Mouse (Mus musculus): ENCODE results near the gene Gna15.

Gene Gna15

DNA sequence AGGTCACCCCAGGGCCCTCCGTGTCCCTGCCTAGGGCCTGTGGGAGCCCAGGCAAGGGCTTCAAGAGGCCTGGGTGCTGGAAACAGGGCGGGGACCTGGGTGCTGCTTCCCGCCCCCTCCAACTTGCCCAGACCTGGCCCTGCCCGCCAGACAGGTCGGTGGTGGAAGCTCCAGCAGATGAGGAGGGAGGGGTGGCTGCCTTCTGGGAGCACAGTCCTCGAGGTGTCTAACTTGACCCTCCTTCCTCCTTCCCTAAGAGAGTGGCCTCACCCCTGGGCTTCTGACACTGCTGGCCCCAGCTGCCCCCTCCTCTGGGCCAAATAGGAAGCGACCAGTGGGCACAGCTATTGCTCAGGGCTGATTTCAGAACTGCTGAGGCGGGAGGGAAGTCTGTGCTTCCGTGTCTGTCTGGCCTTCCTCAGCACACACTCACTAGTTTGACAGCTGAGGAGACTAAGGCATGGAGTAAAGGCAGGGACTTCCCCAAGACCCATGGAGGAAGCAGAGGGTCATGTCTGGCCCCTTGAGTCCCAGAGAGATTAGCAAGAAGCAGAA, at the start of gene Gna15:
TSS of gene Gna15 (minus strand) at position 175 of the 555 bp plus-strand sequence.
- DNase-seq, result peak; percentile 84

DNA sequence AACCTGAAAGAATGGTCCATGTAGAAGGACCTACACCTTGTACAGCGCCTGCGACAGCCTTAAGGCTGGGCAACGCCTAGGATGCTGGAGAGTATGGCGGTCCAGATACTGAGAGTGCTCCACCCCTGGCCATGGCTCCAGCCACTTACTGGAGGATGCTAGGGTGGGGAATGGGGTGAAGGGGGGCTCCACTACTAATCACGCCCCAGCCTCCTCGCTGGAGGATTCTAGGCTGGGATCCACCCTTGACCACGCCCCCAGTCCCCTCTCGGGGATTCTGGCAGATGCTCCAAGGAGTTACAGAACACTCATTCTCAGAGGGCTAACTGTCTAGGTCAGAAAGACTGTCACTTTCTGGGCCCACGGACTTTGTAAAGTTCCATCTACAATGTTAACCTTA, 49.0 kb upstream of the Gna15 start:
- DNase-seq, result no peak

DNA sequence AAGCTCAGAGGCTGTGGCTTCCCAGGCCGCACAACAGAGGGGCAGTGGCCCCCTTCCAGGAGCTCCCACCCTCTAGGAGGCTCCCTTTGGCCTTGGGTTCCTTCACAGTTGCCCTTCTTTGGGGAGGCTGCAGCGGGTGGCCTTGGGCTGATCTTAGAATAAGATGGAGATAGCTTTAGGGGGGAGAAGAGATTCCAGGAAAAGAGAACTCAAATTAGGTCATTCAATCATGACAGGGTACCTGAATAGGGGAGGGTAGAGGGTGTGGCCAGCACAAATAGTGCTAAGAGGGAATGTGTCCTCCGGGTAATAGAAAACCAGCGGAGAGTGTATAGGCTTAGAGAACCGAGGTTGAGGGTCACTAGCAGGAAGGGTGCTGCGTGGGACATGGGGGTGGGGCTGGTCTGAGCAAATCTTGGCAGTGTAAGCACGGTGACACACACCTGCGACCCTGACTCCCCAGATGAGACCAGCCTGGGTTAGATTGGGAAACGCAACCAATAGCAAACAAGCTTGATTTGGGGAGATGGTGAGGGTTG, 48.2 kb upstream of the Gna15 start:
- DNase-seq, result no peak

DNA sequence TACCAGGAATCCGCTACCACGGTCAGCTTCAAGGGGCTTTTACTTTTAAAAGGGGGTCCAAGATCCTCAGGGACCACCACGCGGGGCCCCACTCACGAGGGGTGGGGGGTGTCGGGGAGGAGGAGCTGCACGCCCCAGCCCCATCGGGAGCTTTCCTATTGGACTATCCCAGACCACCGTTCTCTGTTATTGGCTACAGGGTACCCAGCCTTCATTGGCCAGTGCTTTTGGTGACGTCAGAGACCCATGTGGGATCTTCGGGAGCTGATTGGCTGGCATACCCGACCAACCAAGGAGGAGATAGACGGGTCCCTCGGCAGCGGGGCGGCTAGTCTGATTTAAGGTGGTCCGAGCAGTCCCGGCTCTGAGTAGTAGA, 47.5 kb upstream of the Gna15 start:
- peak; percentile 100 for DNase-seq

DNA sequence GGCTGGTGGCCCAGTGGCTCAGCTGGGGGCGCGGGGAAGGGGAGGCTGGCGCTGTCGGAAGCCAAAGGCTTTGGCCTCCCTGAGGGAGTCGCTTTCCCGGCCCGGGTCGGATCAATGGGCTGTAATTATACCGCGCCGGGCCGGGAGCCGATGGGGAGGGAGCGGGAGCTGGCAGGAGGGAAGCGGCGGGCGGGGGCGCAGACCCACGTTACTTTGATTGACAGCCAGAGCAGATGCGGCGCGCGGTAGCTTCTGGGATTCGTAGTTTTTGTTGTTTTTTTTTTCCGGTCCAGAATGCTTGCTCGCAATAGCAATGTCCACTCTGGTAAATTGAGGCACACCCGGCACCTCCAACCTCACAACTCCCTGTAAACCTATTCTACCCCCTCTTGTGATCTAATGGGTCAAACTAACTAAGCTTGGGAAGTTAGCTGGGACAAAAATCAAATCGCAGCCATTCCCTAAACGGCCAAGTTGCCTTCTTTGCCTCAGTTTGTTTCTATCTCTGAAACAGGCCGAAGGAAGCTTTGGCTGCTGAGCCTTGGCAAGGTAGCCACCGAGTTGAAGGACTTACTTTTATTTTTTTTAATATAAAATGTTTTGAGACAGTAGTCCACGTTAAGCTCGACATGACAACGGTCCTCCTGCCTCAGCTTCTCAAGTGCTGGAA, 46.9 kb upstream of the Gna15 start:
- peak; percentile 96 for DNase-seq

DNA sequence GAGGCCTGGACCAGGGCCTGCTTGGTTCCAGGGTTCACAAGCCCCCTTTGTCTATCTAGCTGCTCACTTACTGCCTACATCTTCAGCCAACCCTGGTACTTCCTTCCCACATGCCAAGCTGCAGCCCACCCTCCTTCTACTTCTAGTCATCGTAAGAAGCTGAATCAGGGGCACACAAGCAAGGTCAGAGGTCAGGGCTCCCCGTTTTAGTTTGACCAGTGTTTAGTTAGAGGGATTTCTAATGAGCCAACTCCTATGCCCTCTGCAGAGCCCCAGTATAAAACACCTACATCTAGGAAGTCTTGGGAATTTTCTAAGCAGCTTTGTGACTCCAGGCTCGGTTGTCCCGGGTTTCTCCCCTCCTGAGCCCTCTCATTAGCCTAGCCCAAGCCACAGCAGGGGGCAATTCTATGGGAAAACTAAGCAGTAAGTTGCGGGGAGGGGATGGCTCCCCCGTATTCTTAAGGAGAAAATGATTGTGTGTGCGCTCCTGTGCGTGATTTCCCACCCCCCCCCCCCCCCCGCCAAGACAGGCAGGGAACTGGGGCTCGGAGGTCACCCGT, 46.3 kb upstream of the Gna15 start:
- no peak for DNase-seq

DNA sequence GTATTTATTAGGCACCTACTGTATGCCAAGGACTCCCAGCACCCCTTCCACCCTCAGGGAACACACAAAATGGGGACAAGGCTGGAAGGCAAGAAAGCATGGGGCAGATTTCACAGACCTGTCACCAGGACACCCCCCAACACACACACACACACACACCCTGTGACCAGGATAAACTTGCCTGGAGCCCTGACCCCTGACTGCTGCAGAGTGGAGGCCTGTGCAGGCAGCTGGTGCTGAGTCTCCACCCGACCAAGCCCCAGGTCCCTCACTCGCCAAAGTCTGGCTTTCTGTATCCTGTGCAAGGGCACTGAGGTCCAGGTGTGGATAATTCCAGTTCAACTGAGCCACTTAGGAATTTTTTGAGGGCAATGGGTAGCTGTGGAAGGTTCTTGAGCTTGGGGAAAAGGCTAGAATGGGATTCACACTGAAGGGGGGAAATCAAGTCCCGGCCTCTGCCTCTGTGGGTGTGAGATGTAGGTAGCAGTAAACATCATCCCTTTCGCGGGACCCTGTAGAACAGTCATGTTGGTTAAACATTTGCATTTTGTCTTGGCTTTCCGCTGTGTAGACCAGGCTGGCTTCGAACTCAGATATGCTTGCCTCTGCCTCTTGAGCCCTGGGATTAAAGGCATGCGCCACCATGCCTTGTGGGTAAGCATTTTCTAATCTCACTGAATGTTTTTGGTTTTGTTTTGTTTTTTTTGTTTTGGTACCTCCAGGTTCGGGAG, 45.6 kb upstream of the Gna15 start:
- DNase-seq, result no peak

DNA sequence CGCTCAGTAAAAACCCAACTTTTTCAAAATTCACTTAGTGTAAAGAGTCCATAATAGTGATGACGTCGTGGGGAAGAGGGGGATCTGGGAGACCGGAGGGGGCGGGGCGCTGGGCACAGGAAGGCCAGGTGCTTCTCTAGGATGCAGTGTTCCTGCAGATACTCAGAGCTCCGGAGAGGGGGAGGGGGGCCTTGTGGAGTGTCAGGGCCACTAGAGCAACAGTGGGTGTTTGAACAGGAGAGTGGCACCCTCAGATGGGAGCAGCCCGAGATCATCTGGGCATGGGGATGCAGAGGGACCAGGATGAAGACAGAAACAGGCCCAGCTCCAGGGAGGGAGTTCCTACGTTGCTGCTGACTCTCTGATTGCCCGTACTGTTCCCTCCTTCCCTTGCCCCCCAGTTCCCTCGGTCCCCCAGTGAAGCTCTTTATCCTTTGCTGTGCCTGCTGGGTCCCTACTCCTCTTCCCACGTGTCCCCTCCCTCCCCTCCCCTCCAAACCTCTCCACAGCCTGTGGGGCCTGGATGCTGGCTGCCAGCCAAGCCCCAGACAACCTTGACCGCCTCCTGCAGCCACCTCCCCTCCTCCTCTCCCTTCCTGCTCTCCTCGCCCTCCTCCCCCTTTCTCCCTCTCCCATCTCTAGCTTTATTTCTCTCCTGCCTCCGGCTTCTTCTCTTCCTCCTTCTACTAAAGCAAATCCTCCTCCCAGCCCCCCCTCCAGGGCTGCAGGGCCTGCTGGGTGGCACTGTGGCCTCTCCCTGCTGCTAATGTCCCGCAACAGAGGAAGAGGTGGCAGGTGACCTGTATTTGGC, 44.6 kb upstream of the Gna15 start:
- DNase-seq, result no peak

DNA sequence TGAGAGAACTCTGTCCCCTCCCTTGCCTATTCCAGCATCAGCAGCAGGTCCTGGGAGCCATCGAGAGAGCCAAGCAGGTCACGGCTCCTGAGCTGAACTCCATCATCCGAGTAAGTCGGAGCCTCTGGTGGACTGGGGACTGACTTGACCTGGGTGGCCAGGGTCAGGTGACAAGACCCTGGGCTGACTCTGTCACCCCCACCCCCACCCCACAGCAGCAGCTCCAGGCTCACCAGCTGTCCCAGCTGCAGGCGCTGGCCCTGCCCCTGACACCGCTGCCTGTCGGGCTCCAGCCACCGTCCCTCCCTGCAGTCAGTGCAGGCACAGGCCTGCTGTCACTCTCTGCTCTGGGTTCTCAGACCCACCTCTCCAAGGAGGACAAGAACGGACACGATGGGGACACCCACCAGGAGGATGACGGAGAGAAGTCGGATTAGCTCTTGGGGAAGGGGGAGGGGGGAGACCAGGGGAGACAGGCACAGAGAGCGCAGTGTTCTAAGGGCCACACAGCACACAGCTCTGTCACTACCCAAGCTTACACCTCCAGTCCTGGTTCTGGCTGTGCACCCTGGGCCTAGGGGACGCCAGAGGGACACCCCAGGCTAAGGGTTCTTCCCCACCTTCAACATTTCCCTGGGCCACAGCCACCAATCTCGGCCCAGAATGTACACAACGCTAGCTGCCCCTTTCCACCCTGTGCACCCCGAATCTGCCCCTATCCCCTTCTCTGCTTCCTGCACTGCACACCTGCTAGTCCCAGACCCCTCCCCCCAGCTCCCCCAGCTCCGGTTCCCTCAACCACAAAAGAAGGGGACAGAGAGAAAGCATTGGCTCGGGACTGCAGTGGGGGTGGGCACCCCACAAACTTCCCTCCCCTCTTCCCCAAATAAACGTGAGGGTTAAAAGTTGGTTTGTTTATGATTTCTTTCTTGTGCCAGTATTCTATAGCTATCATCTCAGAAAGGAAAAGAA, 41.5 kb upstream of the Gna15 start:
- DNase-seq, result no peak

DNA sequence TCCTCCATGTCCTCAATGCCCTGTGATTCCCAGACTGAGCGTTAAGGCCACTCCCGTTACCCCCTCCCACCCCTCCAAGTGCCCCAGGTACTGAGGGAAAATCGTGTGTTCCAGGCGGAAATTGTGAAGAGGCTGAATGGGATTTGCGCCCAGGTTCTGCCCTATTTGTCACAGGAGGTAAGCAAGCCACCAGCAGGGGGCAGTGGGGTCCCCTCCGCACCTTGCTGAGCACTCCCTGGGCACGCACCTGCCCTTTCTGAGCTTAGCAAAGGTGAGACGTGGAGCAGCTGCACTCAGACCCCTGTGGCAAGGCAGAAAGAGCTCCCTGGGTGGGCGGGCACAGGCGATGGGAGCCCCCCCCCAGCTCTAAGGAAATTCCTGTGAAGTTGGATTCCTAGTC, 40.7 kb upstream of the Gna15 start:
- DNase-seq, result no peak

DNA sequence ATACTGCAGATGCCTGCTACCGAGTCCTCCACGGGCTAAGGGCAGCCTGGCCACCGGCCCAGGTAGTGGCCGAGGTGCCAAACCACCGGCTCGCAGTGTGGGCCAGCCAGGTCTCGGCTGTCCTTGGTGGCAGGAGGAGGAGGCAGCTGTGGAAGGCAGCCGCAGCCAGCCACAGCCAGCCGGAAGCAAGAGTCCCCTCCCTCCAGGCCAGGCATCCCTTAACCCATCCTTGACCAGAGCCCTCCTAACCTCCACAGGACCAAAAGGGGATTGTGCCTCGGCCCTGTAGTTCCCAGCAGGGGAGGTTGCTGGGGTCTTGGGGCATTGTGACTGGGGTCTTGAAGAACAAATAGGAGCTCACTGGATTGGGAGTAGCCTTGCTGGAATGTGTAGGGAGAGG, 40.2 kb upstream of the Gna15 start:
- no peak for DNase-seq

DNA sequence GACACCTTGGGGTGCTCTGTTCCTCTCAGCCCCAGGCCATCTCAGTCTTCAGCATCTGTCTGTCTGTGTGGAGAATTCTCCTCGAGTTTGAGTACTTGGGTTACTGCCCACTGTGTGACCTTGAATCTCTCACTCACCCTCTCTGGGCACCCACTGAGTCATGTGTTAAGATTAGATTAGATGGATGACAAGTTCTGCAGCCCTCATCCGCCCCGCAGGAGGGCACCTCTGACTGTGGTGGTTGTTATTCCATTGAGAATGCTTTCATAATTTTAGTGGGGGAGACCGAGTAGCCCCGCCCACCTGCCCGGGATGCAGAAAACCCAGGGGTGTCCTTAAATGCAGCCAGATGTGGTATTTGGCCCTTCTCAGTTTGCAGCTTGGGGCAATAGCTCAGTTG, 39.5 kb upstream of the Gna15 start:
- no peak for DNase-seq

DNA sequence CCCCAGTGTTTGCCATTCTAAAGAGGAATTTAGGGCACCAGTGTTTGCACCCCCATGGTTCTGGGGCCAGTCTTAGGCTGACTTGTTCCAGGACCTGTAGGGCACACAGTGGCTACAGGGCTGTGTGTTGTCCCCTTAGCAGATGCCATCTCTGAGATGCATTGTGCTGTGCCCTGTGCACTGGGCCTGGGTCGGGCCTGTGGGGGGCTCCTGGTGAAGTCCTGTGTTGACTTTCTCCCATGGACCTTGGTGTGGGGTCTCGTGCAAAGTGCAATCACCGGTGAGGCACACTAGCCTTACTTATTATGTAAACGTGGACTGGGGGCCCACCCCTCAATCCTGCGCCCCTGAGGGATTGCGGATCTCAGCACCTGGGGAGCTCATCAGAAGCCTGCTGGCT, 38.4 kb upstream of the Gna15 start:
- no peak for DNase-seq

DNA sequence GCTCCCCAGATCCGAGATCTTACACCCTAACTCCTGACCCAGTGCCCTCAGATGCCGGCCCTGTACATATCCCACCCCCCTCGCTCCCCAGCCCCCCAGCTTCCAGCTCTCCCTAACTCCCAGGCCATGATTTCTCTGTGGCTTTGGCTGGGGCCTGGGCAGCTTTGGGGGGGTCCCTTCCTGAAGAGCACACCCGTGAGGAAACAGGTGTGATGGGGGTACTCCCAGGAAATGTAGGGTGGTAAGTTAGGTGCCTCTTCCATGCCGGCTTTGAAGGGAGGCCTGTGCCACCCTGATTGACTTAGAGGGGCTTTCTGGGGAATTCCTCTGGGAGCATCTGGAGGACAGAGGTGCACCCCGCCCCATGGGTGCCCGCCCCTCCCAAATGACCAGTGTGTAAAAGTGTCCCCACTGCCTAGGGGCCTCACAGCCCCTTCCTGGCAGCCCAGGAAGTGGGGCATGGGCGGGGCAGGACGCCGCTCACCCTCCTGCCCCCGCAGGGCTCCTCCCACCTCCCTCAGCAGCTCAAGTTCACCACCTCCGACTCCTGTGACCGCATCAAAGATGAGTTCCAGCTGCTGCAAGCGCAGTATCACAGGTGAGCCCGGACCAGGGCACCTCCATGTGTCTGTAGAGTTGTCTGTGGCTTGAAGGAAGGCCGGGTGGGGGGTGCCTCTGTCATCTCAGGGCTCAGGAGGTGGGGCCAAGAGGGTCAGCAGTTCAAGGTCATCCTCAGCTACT, 36.9 kb upstream of the Gna15 start:
- no peak for DNase-seq

DNA sequence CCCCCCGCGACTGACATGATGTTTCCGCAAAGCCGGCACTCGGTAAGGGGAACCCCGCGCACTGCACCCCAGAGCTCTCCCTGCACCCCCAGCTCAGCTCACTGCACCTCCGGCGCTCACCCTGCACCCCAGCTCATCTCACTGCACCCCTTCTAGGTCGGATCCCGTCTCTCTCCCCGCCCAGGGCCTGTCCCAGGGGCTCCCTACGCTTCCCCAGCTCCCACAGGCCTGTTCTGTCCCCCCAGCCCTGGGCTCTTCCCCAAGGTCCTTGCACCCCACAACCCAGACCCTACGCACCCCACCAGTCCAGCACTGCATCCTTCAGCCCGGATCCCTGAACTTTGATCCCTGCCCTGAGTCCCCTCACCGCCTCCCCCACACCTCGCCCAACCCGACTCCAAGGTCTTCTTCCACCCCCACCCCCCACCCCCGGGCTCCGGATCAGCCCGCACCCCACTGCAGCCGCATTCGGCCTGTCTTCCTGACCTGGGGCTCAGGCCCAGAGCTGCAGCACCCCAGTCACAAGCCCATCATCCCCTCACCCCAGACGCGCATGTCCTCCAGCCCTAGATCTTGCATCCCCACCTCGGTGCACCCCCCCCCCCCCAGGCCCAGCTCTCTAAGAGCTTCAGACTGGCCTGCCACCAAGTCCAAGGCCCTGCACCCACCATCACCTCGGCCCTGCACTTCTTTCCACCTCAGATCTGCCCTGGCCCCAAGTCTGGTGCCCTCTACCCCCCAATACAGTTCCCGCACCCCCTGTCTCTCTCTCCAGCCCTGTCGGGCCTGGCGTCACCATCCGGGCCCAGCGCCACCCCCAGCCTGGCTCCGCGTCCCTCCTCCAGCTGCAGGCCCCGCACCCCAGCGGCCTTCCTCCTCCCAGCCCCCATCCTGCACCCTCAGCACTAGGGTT, 35.9 kb upstream of the Gna15 start:
- DNase-seq, result peak; percentile 81

DNA sequence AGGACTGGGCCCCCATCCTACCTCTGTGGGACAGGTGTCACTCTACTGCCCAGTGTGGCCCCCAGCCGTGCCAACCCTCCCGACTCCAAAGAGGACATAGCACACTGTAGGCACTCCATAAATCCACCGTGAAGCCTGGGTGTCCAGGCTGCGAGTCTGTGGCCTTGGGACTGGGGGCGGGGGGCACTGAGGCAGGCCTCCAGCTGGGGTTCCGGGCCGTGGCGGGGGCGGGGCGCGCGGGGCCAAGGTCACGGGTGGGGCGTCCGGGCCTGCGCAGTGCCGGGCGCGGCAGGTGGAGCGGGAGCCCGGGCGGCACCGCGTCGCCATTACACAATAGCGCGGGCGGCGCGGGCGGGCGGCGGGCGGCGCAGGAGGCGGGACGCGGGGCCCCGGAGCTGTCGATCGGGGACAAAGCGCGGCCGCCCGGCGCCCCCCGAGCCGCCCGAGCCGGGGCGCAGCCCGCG, 35.2 kb upstream of the Gna15 start, which contains the start of gene Aes:
TSS of gene Aes (plus strand) at position 326 of the 464 bp plus-strand sequence.
- no peak for DNase-seq

DNA sequence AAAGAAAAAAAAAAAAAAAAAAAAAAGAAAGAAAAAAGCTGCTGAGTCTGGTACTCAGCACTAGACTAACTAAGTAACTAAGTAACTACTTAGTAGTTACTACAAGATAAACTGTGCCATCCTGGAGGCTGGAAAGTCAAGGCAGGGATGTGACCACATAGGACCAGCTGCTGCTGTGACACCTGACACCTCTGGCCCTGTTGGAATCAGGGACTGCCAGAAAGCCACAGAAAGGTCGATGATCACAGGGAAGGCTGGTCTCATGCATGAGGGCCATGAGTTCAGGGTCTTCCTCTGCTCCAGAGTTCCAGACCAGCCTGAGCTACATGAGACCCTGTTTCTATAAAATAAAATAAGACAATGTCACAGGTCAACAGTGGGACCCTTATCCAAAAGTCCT, 33.5 kb upstream of the Gna15 start:
- DNase-seq, result no peak

DNA sequence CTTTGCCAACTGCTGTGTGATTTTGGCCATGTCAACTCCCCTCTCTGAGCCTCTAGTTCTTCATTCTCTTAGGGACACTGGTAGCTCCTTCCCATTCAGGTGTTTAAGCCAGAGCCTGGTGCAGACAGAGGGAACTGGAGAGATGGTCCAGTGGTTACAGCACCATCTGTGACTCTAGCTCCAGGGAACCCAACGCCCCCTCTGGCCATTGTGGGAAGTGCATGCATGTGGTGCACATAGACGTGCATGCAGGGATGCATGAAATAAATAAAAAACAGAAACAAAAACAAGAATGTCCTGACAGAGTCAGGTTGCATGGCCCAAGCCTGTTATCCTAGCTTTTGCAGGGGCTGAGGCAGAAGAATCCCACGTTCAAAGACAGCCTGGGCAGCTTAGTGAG, 32.3 kb upstream of the Gna15 start:
- no peak for DNase-seq
